Mouse (Mus musculus) CH12.LX (cell line): ENCODE data around the gene Wdr62. TPM values are rescaled to one million over a fixed set of nuclear protein-coding genes. Genes with fewer than 3 reads are reported as not detected.

Source experiments
- DNase-seq: peaks from one replicate; pipeline ENCODE4 v3.0.0-alpha.2; 2013; ENCODE audit errors: extremely low read depth
- H3K27ac ChIP-seq: 2 replicates; pipeline ENCODE4 v1.5.1; 2012; ENCODE audit warnings: low read depth, mild to moderate bottlenecking, control low read depth, moderate library complexity; ENCODE audit not compliant: insufficient read depth
- H3K27me3 ChIP-seq: replicated peaks from 2 replicates; pipeline ENCODE3; 2012; ENCODE audit warnings: inconsistent platforms
- H3K36me3 ChIP-seq, 2 experiments: replicated peaks in 1 of 2; 2 replicates each; pipeline versions ENCODE3 to v1.6.1; 2012; ENCODE audit warnings: inconsistent platforms in 1 of 2, low read length in 1 of 2, mild to moderate bottlenecking in 1 of 2, mixed read lengths in 1 of 2, moderate library complexity in 1 of 2; ENCODE audit not compliant: control insufficient read depth in 1 of 2, insufficient read depth in 1 of 2
- H3K4me1 ChIP-seq, 2 experiments: 2 replicates each; pipeline ENCODE4 v1.6.1; 2012; ENCODE audit warnings: inconsistent platforms in 1 of 2, moderate library complexity in 1 of 2; ENCODE audit not compliant: insufficient read depth in 2 of 2, control insufficient read depth in 1 of 2
- H3K4me2 ChIP-seq: 2 replicates; pipeline ENCODE4 v1.6.1; 2012; ENCODE audit warnings: low read depth, mild to moderate bottlenecking, control low read depth; ENCODE audit not compliant: poor library complexity, insufficient read depth, severe bottlenecking
- H3K4me3 ChIP-seq, 3 experiments: fragments of 150-350 bp in 1 of 3; sonication (generic) in 1 of 3; replicated peaks in 1 of 3; 2 replicates each; pipeline versions ENCODE3 to v1.5.1; 2011 to 2012; ENCODE audit warnings: low read depth in 2 of 3, low read length in 2 of 3, mild to moderate bottlenecking in 2 of 3, moderate library complexity in 2 of 3, control low read depth in 1 of 3, improper control_type of control experiment in 1 of 3, inconsistent platforms in 1 of 3, mixed read lengths in 1 of 3; ENCODE audit not compliant: poor library complexity in 1 of 3
- H3K79me2 ChIP-seq: replicated peaks from 2 replicates; pipeline ENCODE4 v1.6.1; 2012; ENCODE audit warnings: mild to moderate bottlenecking, moderate library complexity; ENCODE audit not compliant: control insufficient read depth, poor library complexity, insufficient read depth, severe bottlenecking; ENCODE audit errors: extremely low read depth
- H3K9ac ChIP-seq: 2 replicates; pipeline ENCODE4 v1.6.1; 2012; ENCODE audit warnings: low read depth, mild to moderate bottlenecking, control low read depth, moderate library complexity; ENCODE audit not compliant: insufficient read depth
- H3K9me3 ChIP-seq: replicated peaks from 2 replicates; pipeline ENCODE3; 2012; ENCODE audit warnings: low read length, inconsistent platforms, mixed read lengths
- CHD1 ChIP-seq: IDR thresholded peaks from 2 replicates; pipeline ENCODE4 v1.6.1; 2012; ENCODE audit warnings: low read depth, low read length, improper control_type of control experiment, inconsistent platforms
- E2F4 ChIP-seq: IDR thresholded peaks from 2 replicates; pipeline ENCODE4 v1.6.1; 2011; ENCODE audit warnings: low read depth, low read length, improper control_type of control experiment; ENCODE audit not compliant: insufficient replicate concordance
- GABPA ChIP-seq: IDR thresholded peaks from 2 replicates; pipeline ENCODE4 v1.6.1; 2012; ENCODE audit warnings: low read depth, low read length, improper control_type of control experiment, inconsistent platforms; ENCODE audit not compliant: insufficient replicate concordance
- IRF4 ChIP-seq: IDR thresholded peaks from 2 replicates; pipeline ENCODE4 v1.6.1; 2014; ENCODE audit warnings: low read depth, mild to moderate bottlenecking, inconsistent platforms, low read length, improper control_type of control experiment
- JUN ChIP-seq: IDR thresholded peaks from 2 replicates; pipeline ENCODE4 v1.6.1; 2011; ENCODE audit warnings: low read depth, mild to moderate bottlenecking, low read length, improper control_type of control experiment, moderate library complexity; ENCODE audit not compliant: insufficient read depth
- MAFK ChIP-seq: IDR thresholded peaks from 2 replicates; pipeline ENCODE4 v1.6.1; 2011; ENCODE audit warnings: low read length, improper control_type of control experiment; ENCODE audit not compliant: insufficient replicate concordance
- MAX ChIP-seq: IDR thresholded peaks from 2 replicates; pipeline ENCODE4 v1.6.1; 2011; ENCODE audit warnings: low read length, improper control_type of control experiment
- MAZ ChIP-seq: IDR thresholded peaks from 2 replicates; pipeline ENCODE4 v1.6.1; 2012; ENCODE audit warnings: low read depth, mild to moderate bottlenecking, inconsistent platforms, low read length, improper control_type of control experiment, moderate library complexity
- MXI1 ChIP-seq: IDR thresholded peaks from 2 replicates; pipeline ENCODE4 v1.6.1; 2011; ENCODE audit warnings: mild to moderate bottlenecking, low read depth, low read length, improper control_type of control experiment
- MYC ChIP-seq: IDR thresholded peaks from 2 replicates; pipeline ENCODE4 v1.6.1; 2011; ENCODE audit warnings: low read depth, mild to moderate bottlenecking, improper control_type of control experiment, low read length
- NELFE ChIP-seq: IDR thresholded peaks from 2 replicates; pipeline ENCODE4 v1.6.1; 2011; ENCODE audit warnings: low read depth, low read length, improper control_type of control experiment
- RAD21 ChIP-seq: IDR thresholded peaks from 2 replicates; pipeline ENCODE4 v1.6.1; 2011; ENCODE audit warnings: low read depth, mild to moderate bottlenecking, low read length, improper control_type of control experiment, moderate library complexity
- SMC3 ChIP-seq: IDR thresholded peaks from 2 replicates; pipeline ENCODE4 v1.6.1; 2011; ENCODE audit warnings: low read depth, low read length, improper control_type of control experiment
- UBTF ChIP-seq: IDR thresholded peaks from 2 replicates; pipeline ENCODE4 v1.6.1; 2012; ENCODE audit warnings: low read depth, mild to moderate bottlenecking, inconsistent platforms, low read length, improper control_type of control experiment, moderate library complexity
- ZKSCAN1 ChIP-seq: IDR thresholded peaks from 2 replicates; pipeline ENCODE4 v1.6.1; 2012; ENCODE audit warnings: low read depth, inconsistent platforms, low read length, improper control_type of control experiment, borderline replicate concordance
- ZMIZ1 ChIP-seq: IDR thresholded peaks from 2 replicates; pipeline ENCODE4 v1.6.1; 2012; ENCODE audit warnings: low read depth, mild to moderate bottlenecking, inconsistent platforms, low read length, improper control_type of control experiment
- dilution Hi-C: fragments of 300-500 bp; cut with MboI; formaldehyde crosslinking; loops from 2 replicates; pipeline ENCODE4 v1.14.3; 2020; ENCODE audit warnings: low sequenced_read_pairs; ENCODE audit not compliant: extremely low pct_unique_long_range_greater_than_20kb, extremely low pct_ligation_motif_present
- in situ Hi-C: fragments of 300-500 bp; cut with MboI; formaldehyde crosslinking; loops from 3 replicates; pipeline ENCODE4 v1.14.3; 2019; ENCODE audit warnings: low sequenced_read_pairs, low pct_ligation_motif_present, low pct_unique_long_range_greater_than_20kb, mixed read lengths
- polyA plus RNA-seq: library from polyadenylated mRNA; unstranded; fragments of >175 nt; gene quantifications from 2 replicates; pipeline ENCODE4 v1.2.1, GENCODE M21; 2012; ENCODE audit warnings: low read depth; ENCODE audit not compliant: insufficient read length
- total RNA-seq, 2 experiments: library from RNA; depleted of rRNA; stranded (reverse); fragments of 300-350 nt in 1 of 2; fragments of >200 nt in 1 of 2; gene quantifications; 2 replicates each; pipeline ENCODE4 v1.2.3; 2012 to 2014

Wdr62 gene
- total and polyA plus RNA-seq, 3 experiments, result 2.3 to 19.7 (median 5.3) TPM

GRCm38 (mm10) chr7:30289714-30290399 lies 9.6 kb upstream of the Wdr62 start:
- Histone ChIP-seq H3K36me3 (no peaks in the 10 kb centered on the region), H3K27ac (no peak overlapping the region), H3K4me2 (no peak overlapping the region), H3K9me3 (no peaks in the 10 kb centered on the region), H3K9ac (no peak overlapping the region), H3K79me2 (no peaks in the 10 kb centered on the region), H3K27me3 (peaks cover 85% of the 10 kb centered on the region), H3K4me3 (no peak overlapping the region), H3K4me1 (peaks cover 0 to 3% of the 10 kb centered on the region in 2 experiments; a peak in 1 of 4 replicates)
- dilution Hi-C loops, result no loop called here
- no peak for DNase-seq
- TF ChIP-seq MXI1 (no peak), RAD21 (peak; percentile 4)
- in situ Hi-C loops, result no loop called here

- DNase-seq, result no peak
- no peaks in the 10 kb centered on the region for H3K36me3 ChIP-seq
- TF ChIP-seq MYC, result no peak
- no peak for TF ChIP-seq CHD1
- TF ChIP-seq SMC3, result no peak
- TF ChIP-seq E2F4, result no peak
- no peak for TF ChIP-seq MAFK
- no peak for TF ChIP-seq ZKSCAN1
- TF ChIP-seq RAD21, result no peak
- TF ChIP-seq GABPA, result no peak
- in situ Hi-C loops, result no loop called here
- H3K27me3 ChIP-seq, result peaks cover 79% of the 10 kb centered on the region
- no peak overlapping the region for H3K4me2 ChIP-seq
- H3K9me3 ChIP-seq, result no peaks in the 10 kb centered on the region
- no peak overlapping the region for H3K9ac ChIP-seq
- no peak overlapping the region for H3K4me3 ChIP-seq
- H3K79me2 ChIP-seq, result no peaks in the 10 kb centered on the region
- peaks cover 0 to 3% of the 10 kb centered on the region in 2 experiments; a peak in 1 of 4 replicates for H3K4me1 ChIP-seq
- dilution Hi-C loops, result no loop called here
- H3K27ac ChIP-seq, result no peak overlapping the region
These were observed 9.0 kb upstream of the Wdr62 start for GRCm38 (mm10) chr7:30289071-30289713.

- Histone ChIP-seq H3K27me3 (peaks cover 70% of the 10 kb centered on the region), H3K4me1 (peaks cover 0 to 3% of the 10 kb centered on the region in 2 experiments; a peak in 1 of 4 replicates), H3K4me3 (no peak overlapping the region), H3K4me2 (no peak overlapping the region), H3K36me3 (no peaks in the 10 kb centered on the region), H3K79me2 (no peaks in the 10 kb centered on the region), H3K9ac (no peak overlapping the region), H3K27ac (no peak overlapping the region), H3K9me3 (no peaks in the 10 kb centered on the region)
- dilution Hi-C loops (no loop called here), in situ Hi-C loops (no loop called here)
- TF ChIP-seq JUN, result no peak
- TF ChIP-seq MAZ, result no peak
- no peak for TF ChIP-seq NELFE
- no peak for TF ChIP-seq IRF4
- TF ChIP-seq ZMIZ1, result no peak
- no peak for TF ChIP-seq MYC
- no peak for TF ChIP-seq RAD21
- TF ChIP-seq E2F4, result no peak
- no peak for TF ChIP-seq MAX
- TF ChIP-seq UBTF, result no peak
- no peak for DNase-seq
These were observed 7.8 kb upstream of the Wdr62 start for GRCm38 (mm10) chr7:30288046-30288445.
